Mouse (Mus musculus): ENCODE measurements around the gene Terf2. TPM values are rescaled to one million over a fixed set of nuclear protein-coding genes. Genes with fewer than 3 reads are reported as not detected.
"Not testable (repeated sequence)": the region's sequence is repeated elsewhere in the genome, so short reads cannot be mapped to it uniquely, and the experiment has no call there.

The Terf2 gene
- total RNA-seq, 2 experiments from 2014 or later, result 36.0 to 36.6 TPM

GRCm38 (mm10) chr8:107065511-107066496 lies 30.5 kb downstream of the Terf2 start, which contains the start of gene Tmed6:
TSS of gene Tmed6 (minus strand) at chr8:107065644.
- DNase-seq (ENCODE audit: low spot score in 2 of 2), result no peak

GRCm38 (mm10) chr8:107062613-107063012 lies 33.7 kb downstream of the Terf2 start:
- no peak for DNase-seq (ENCODE audit: low spot score in 2 of 2)

GRCm38 (mm10) chr8:107056973-107057369 lies 39.4 kb downstream of the Terf2 start:
- no peak for DNase-seq (ENCODE audit: low spot score in 2 of 2)

- peak; percentile 94 to 95 for DNase-seq (ENCODE audit: low spot score in 2 of 2)
Observed at GRCm38 (mm10) chr8:107056076-107056972, 40.0 kb downstream of the Terf2 start, which contains the start of the genes Cog8 and Nip7. TSS of gene Cog8 (minus strand) at chr8:107056689. TSS of gene Nip7 (plus strand) at chr8:107056877.

- no peak for DNase-seq (ENCODE audit: low spot score in 2 of 2)
Observed at GRCm38 (mm10) chr8:107052046-107052445, 44.3 kb downstream of the Terf2 start.

- no peak for DNase-seq (ENCODE audit: low spot score in 2 of 2)
Observed at GRCm38 (mm10) chr8:107049480-107049879, 46.9 kb downstream of the Terf2 start.

- peak; percentile 84 to 86 for DNase-seq (ENCODE audit: low spot score in 2 of 2)
Observed at GRCm38 (mm10) chr8:107048061-107048941, 48.0 kb downstream of the Terf2 start, which contains the start of gene Pdf. TSS of gene Pdf (minus strand) at chr8:107048614.

- DNase-seq (ENCODE audit: low spot score in 2 of 2), result no peak
Observed at GRCm38 (mm10) chr8:107046976-107047375, 49.4 kb downstream of the Terf2 start.

- no peak for DNase-seq (ENCODE audit: low spot score in 2 of 2)
Observed at GRCm38 (mm10) chr8:107045478-107045877, 50.9 kb downstream of the Terf2 start.

- DNase-seq (ENCODE audit: low spot score in 2 of 2), result no peak
Observed at GRCm38 (mm10) chr8:107040632-107041031, 55.7 kb downstream of the Terf2 start.

- DNase-seq (ENCODE audit: low spot score in 2 of 2), result no peak
Observed at GRCm38 (mm10) chr8:107036626-107037025, 59.7 kb downstream of the Terf2 start.

- no peak for DNase-seq (ENCODE audit: low spot score in 2 of 2)
Observed at GRCm38 (mm10) chr8:107035641-107036040, 60.7 kb downstream of the Terf2 start.

GRCm38 (mm10) chr8:107033609-107034008 lies 62.7 kb downstream of the Terf2 start:
- DNase-seq (ENCODE audit: low spot score in 2 of 2), result not testable (repeated sequence)

- DNase-seq (ENCODE audit: low spot score in 2 of 2), result no peak
Observed at GRCm38 (mm10) chr8:107031577-107032090, 64.7 kb downstream of the Terf2 start.

- peak; percentile 99 for DNase-seq (ENCODE audit: low spot score in 2 of 2)
Observed at GRCm38 (mm10) chr8:107030650-107031576, 65.4 kb downstream of the Terf2 start, which contains the start of gene Vps4a. TSS of gene Vps4a (plus strand) at chr8:107031222.

- no peak for DNase-seq (ENCODE audit: low spot score in 2 of 2)
Observed at GRCm38 (mm10) chr8:107030058-107030457, 66.3 kb downstream of the Terf2 start.

- DNase-seq (ENCODE audit: low spot score in 2 of 2), result no peak
Observed at GRCm38 (mm10) chr8:107029310-107029709, 67.0 kb downstream of the Terf2 start.

- DNase-seq (ENCODE audit: low spot score in 2 of 2), result no peak
Observed at GRCm38 (mm10) chr8:107023479-107023878, 72.9 kb downstream of the Terf2 start.

Data from layer of hippocampus, postnatal 10 days (tissue).